ENCODE assay signal across 18 mouse cellular contexts in the genomic region with DNA sequence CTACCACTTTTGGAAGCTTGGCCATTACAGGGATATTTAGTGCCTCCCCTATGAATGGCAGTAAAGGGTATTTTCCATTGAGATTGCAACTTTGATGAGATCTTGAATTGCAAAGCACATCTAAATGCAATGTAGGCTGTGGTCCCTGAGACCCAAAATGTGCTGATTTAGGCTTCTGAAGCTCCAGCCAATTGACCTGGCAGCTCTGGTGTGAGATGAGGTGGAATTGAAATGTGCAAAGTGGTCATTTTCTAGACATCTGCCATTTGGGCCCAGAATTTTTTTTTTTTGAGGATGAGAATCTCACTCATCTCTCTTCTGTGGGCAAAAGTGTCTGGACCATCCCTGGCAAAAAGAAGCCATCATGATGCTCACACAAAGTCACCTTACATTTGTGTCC.
"Had no signal": no experiment of that assay in that cellular context is flagged by ENCODE, and none has a peak within 500 bp of the region (broad histone marks: within the 10 kb centered on the region; RNA-seq: fewer than 3 reads in every experiment).

No protein-coding gene starts in this region.

- ATAC-seq: midbrain, embryonic 16.5 days had no signal

- H3K36me3 ChIP-seq: midbrain, embryonic 10.5 days; midbrain, embryonic 12.5 days; neural tube, embryonic 13.5 days; neural tube, embryonic 15.5 days had no signal

- H3K27me3 ChIP-seq: midbrain, embryonic 12.5 days; neural tube, embryonic 13.5 days; neural tube, embryonic 15.5 days had no signal

- H3K4me1 ChIP-seq: midbrain, embryonic 10.5 days; midbrain, embryonic 12.5 days had no signal

- H3K27ac ChIP-seq: midbrain, embryonic 10.5 days; midbrain, embryonic 12.5 days; neural tube, embryonic 13.5 days; neural tube, embryonic 15.5 days had no signal

- DNase-seq: lung, embryonic 14.5 days; lung, postnatal 10 days; lung, postnatal 4 days; midbrain, embryonic 14.5 days; retina, postnatal 1 day; right cerebral cortex, adult 18-20 months; right cerebral cortex, postnatal 25 days; right cerebral cortex, postnatal 4 days; spleen, adult 18-20 months; thymus, adult 18-20 months; thymus, postnatal 14 days; thymus, postnatal 36 days had no signal

- H3K9me3 ChIP-seq: midbrain, embryonic 10.5 days; midbrain, embryonic 12.5 days; neural tube, embryonic 13.5 days; neural tube, embryonic 15.5 days had no signal

- H3K4me3 ChIP-seq: midbrain, embryonic 10.5 days; midbrain, embryonic 12.5 days; myocyte; neural tube, embryonic 13.5 days; neural tube, embryonic 15.5 days had no signal

- H3K9ac ChIP-seq: lung, embryonic 14.5 days; midbrain, embryonic 12.5 days; neural tube, embryonic 13.5 days; neural tube, embryonic 15.5 days had no signal

- H3K4me2 ChIP-seq: lung, embryonic 14.5 days; midbrain, embryonic 12.5 days; neural tube, embryonic 13.5 days; neural tube, embryonic 15.5 days had no signal
